Mouse (Mus musculus) c-Kit-positive CD71-negative TER-119-negative erythroid progenitor cells, embryonic 14.5 days (primary cell): ENCODE results near the gene Ryr1.

Experiments
- DNase-seq: peaks from one replicate; pipeline ENCODE4 v3.0.0-alpha.2; 2013; ENCODE audit warnings: low read depth

Gene Ryr1

GRCm38 (mm10) chr7:29124970-29125369 is at the start of gene Ryr1:
Gene Ryr1, minus strand, starts transcription at chr7:29125179.
- DNase-seq, result peak; percentile 73

GRCm38 (mm10) chr7:29172390-29173016 is 47.5 kb upstream of the Ryr1 start:
- no peak for DNase-seq

GRCm38 (mm10) chr7:29171562-29172097 is 46.7 kb upstream of the Ryr1 start:
- DNase-seq, result no peak

GRCm38 (mm10) chr7:29170755-29171561 is 46.0 kb upstream of the Ryr1 start:
- no peak for DNase-seq

- DNase-seq, result peak; percentile 83
Observed at GRCm38 (mm10) chr7:29170066-29170754, 45.2 kb upstream of the Ryr1 start, which contains the start of the genes Ggn and Spred3. Gene Ggn, plus strand, starts transcription at chr7:29170210. Gene Spred3, minus strand, starts transcription at chr7:29170411.

GRCm38 (mm10) chr7:29169231-29170065 is 44.5 kb upstream of the Ryr1 start:
- peak; percentile 70 for DNase-seq

GRCm38 (mm10) chr7:29168791-29169230 is 43.8 kb upstream of the Ryr1 start:
- no peak for DNase-seq

GRCm38 (mm10) chr7:29168121-29168695 is 43.2 kb upstream of the Ryr1 start:
- DNase-seq, result no peak

GRCm38 (mm10) chr7:29167656-29168055 is 42.7 kb upstream of the Ryr1 start:
- no peak for DNase-seq

GRCm38 (mm10) chr7:29162750-29163525 is 38.0 kb upstream of the Ryr1 start:
- no peak for DNase-seq

GRCm38 (mm10) chr7:29162294-29162693 is 37.3 kb upstream of the Ryr1 start:
- no peak for DNase-seq

GRCm38 (mm10) chr7:29158264-29158663 is 33.3 kb upstream of the Ryr1 start:
- no peak for DNase-seq

- DNase-seq, result peak; percentile 76
Observed at GRCm38 (mm10) chr7:29155838-29156782, 31.1 kb upstream of the Ryr1 start, which contains the start of gene Fam98c. Gene Fam98c, minus strand, starts transcription at chr7:29156234.

GRCm38 (mm10) chr7:29155196-29155837 is 30.3 kb upstream of the Ryr1 start:
- DNase-seq, result peak; percentile 80

GRCm38 (mm10) chr7:29154018-29154720 is 29.2 kb upstream of the Ryr1 start:
- no peak for DNase-seq

GRCm38 (mm10) chr7:29151486-29151885 is 26.5 kb upstream of the Ryr1 start:
- no peak for DNase-seq

- no peak for DNase-seq
Observed at GRCm38 (mm10) chr7:29148771-29149170, 23.8 kb upstream of the Ryr1 start.
